Mouse (Mus musculus): ENCODE data around the gene Sass6.
"Not testable (repeated sequence)": the region's sequence is repeated elsewhere in the genome, so short reads cannot be mapped to it uniquely, and the experiment has no call there.

Gene Sass6

DNA sequence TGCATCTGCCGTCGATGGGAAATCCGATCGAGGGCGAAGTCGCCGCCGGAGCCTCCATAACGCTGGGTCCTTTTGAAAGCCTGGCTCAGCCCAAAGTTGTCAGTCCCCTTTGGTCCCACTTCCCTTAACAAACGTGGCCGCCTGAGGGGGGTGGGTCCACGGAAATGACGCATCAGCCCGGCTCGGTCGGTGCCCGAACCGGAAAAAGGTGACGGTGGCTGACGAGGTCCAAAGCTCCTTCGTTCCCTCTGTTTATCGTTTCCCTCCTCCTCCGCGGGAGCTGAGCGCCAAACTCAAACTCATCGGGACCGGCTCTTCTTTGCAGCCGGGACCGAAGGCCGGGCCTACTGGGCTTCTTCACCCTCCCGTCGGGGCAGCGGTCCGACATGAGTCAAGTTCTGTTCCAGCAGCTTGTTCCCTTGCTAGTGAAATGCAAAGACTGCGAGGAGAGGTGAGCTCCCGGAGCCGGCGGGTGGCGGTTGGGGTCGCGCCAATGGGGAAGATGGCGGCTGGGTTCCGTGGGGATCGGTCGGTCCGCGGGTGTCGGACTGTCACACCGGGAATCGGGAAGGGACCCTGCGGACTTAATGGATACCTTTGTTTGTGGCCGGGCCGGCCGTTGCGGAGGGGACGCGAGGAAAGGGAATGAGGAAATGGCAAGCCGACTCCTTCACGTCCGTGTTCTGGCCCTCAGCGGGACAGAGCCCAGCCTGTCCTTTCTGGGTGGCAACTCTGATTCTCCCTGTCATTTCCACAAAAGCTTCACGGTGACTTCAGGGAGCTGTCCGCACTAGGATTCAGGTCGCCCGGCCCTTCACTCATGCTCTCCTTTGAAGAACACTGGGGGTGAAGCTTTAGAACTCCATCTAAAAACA, at the start of gene Sass6:
Sass6 (plus strand) TSS at position 255 of the 875 bp plus-strand sequence.
- H3K36me3 ChIP-seq (ENCODE audit: insufficient read depth, low read length), result peaks cover 26% of the 10 kb centered on the region
- H3K4me3 ChIP-seq (replicated peaks; ENCODE audit: low read length), result peak within 1 kb of the TSS; percentile 97
- no peaks in the 10 kb centered on the region for H3K27me3 ChIP-seq (ENCODE audit: insufficient read depth, low read length)
- no peaks in the 10 kb centered on the region for H3K9me3 ChIP-seq (ENCODE audit: low read length)
- no peak for TF ChIP-seq NANOG (IDR thresholded peaks at IDR 0.05; ENCODE audit: borderline replicate concordance, low read length)
- TF ChIP-seq POU5F1 (IDR thresholded peaks at IDR 0.05; ENCODE audit: borderline replicate concordance, low read length), result no peak
- no peak for TF ChIP-seq CTCF (conservative IDR thresholded peaks at IDR 0.05; ENCODE audit: low read length)
- H3K4me1 ChIP-seq (replicated peaks; ENCODE audit: low read depth, low read length), result peaks cover 51% of the 10 kb centered on the region

DNA sequence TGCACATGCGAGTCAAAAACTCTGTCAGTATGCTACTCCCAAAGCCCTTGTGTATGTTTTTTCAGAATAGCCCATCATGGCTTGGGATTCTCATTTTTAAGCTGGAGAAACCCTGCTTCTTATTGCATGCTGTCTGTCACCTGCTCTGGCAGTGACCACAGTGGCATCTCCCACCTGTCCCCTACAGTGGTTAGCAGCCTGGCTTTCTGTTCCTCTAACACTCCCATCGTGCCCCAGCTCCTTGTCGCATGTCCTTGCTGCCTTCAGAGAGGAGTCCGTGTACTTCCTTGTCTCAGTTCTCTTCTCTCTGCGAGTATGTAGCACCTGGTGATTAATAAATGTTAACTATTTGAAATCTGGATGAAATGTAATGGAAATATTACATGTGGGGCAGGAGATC, 47.4 kb upstream of the Sass6 start:
- no peak for TF ChIP-seq POU5F1 (IDR thresholded peaks at IDR 0.05; ENCODE audit: borderline replicate concordance, low read length)
- TF ChIP-seq CTCF (conservative IDR thresholded peaks at IDR 0.05; ENCODE audit: low read length), result no peak
- no peak for TF ChIP-seq NANOG (IDR thresholded peaks at IDR 0.05; ENCODE audit: borderline replicate concordance, low read length)
- Histone ChIP-seq H3K9me3 (ENCODE audit: low read length) (peaks cover 21% of the 10 kb centered on the region), H3K27me3 (ENCODE audit: insufficient read depth, low read length) (no peaks in the 10 kb centered on the region), H3K4me1 (replicated peaks; ENCODE audit: low read depth, low read length) (peaks cover 2% of the 10 kb centered on the region; the same call in 1 of the 2 replicates), H3K36me3 (ENCODE audit: insufficient read depth, low read length) (peaks cover 81% of the 10 kb centered on the region), H3K4me3 (replicated peaks; ENCODE audit: low read length) (no peak overlapping the region)

- peaks cover 48% of the 10 kb centered on the region for H3K36me3 ChIP-seq (ENCODE audit: insufficient read depth, low read length)
- H3K4me1 ChIP-seq (replicated peaks; ENCODE audit: low read depth, low read length), result no peaks in the 10 kb centered on the region
- H3K27me3 ChIP-seq (ENCODE audit: insufficient read depth, low read length), result no peaks in the 10 kb centered on the region
- no peak for TF ChIP-seq CTCF (conservative IDR thresholded peaks at IDR 0.05; ENCODE audit: low read length)
- no peak for TF ChIP-seq POU5F1 (IDR thresholded peaks at IDR 0.05; ENCODE audit: borderline replicate concordance, low read length)
- no peak for TF ChIP-seq NANOG (IDR thresholded peaks at IDR 0.05; ENCODE audit: borderline replicate concordance, low read length)
- H3K9me3 ChIP-seq (ENCODE audit: low read length), result peaks cover 26% of the 10 kb centered on the region
- no peak overlapping the region for H3K4me3 ChIP-seq (replicated peaks; ENCODE audit: low read length)
These were observed 43.4 kb upstream of the Sass6 start for GRCm38 (mm10) chr3:116551362-116551761.

GRCm38 (mm10) chr3:116561315-116561714, 33.5 kb upstream of the Sass6 start:
- H3K27me3 ChIP-seq (ENCODE audit: insufficient read depth, low read length); H3K4me3 ChIP-seq (replicated peaks; ENCODE audit: low read length); H3K4me1 ChIP-seq (replicated peaks; ENCODE audit: low read depth, low read length); H3K36me3 ChIP-seq (ENCODE audit: insufficient read depth, low read length): not testable (repeated sequence)
- peaks cover 11% of the 10 kb centered on the region for H3K9me3 ChIP-seq (ENCODE audit: low read length)

DNA sequence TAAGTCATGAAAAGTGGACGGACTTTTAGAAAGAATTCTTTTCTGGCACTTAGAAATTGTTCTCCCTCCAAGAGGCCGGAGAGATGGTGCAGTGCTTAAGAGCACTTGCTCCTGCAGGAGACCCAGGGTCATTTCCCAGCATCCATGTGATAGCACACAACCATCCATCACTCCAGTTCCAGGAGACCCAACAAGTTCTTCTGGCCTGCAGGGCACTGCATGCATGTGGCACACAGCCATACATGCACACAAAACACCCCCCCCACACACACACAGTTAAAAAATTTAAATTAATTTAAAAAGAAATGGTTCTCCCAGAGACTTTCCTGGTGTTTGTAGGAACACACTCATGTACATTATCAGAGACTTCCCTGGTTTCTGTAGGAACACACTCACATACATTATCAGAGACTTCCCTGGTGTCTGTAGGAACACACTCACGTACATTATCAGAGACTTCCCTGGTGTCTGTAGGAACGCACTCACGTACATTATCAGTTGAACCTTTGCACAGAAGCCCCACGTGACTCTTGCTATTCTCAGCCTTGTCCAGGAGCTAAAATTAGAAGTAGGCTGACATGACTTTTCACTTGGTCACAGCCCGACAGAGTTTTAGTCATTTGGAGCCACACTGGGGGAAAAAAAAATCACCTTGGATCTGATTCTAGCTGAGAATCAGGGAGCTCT, 32.2 kb upstream of the Sass6 start, which contains the start of gene Lrrc39:
Lrrc39 (plus strand) TSS at position 566 of the 687 bp plus-strand sequence.
- TF ChIP-seq NANOG (IDR thresholded peaks at IDR 0.05; ENCODE audit: borderline replicate concordance, low read length) (no peak), CTCF (conservative IDR thresholded peaks at IDR 0.05; ENCODE audit: low read length) (no peak), POU5F1 (IDR thresholded peaks at IDR 0.05; ENCODE audit: borderline replicate concordance, low read length) (no peak)
- H3K4me3 ChIP-seq (replicated peaks; ENCODE audit: low read length), result no peak within 1 kb of the TSS
- no peaks in the 10 kb centered on the region for H3K27me3 ChIP-seq (ENCODE audit: insufficient read depth, low read length)
- no peaks in the 10 kb centered on the region for H3K36me3 ChIP-seq (ENCODE audit: insufficient read depth, low read length)
- H3K4me1 ChIP-seq (replicated peaks; ENCODE audit: low read depth, low read length), result no peaks in the 10 kb centered on the region
- H3K9me3 ChIP-seq (ENCODE audit: low read length), result peaks cover 17% of the 10 kb centered on the region

GRCm38 (mm10) chr3:116563095-116563492, 31.7 kb upstream of the Sass6 start:
- Histone ChIP-seq H3K27me3 (ENCODE audit: insufficient read depth, low read length) (no peaks in the 10 kb centered on the region), H3K9me3 (ENCODE audit: low read length) (peaks cover 17% of the 10 kb centered on the region), H3K4me3 (replicated peaks; ENCODE audit: low read length) (no peak overlapping the region), H3K4me1 (replicated peaks; ENCODE audit: low read depth, low read length) (no peaks in the 10 kb centered on the region), H3K36me3 (ENCODE audit: insufficient read depth, low read length) (no peaks in the 10 kb centered on the region)
- TF ChIP-seq NANOG (IDR thresholded peaks at IDR 0.05; ENCODE audit: borderline replicate concordance, low read length) (no peak), POU5F1 (IDR thresholded peaks at IDR 0.05; ENCODE audit: borderline replicate concordance, low read length) (no peak), CTCF (conservative IDR thresholded peaks at IDR 0.05; ENCODE audit: low read length) (no peak)

GRCm38 (mm10) chr3:116570628-116571027, 24.2 kb upstream of the Sass6 start:
- H3K36me3 ChIP-seq (ENCODE audit: insufficient read depth, low read length), result no peaks in the 10 kb centered on the region
- H3K4me1 ChIP-seq (replicated peaks; ENCODE audit: low read depth, low read length), result no peaks in the 10 kb centered on the region
- TF ChIP-seq POU5F1 (IDR thresholded peaks at IDR 0.05; ENCODE audit: borderline replicate concordance, low read length) (no peak), NANOG (IDR thresholded peaks at IDR 0.05; ENCODE audit: borderline replicate concordance, low read length) (no peak), CTCF (conservative IDR thresholded peaks at IDR 0.05; ENCODE audit: low read length) (no peak)
- H3K27me3 ChIP-seq (ENCODE audit: insufficient read depth, low read length), result no peaks in the 10 kb centered on the region
- H3K9me3 ChIP-seq (ENCODE audit: low read length), result peaks cover 11% of the 10 kb centered on the region
- H3K4me3 ChIP-seq (replicated peaks; ENCODE audit: low read length), result no peak overlapping the region

GRCm38 (mm10) chr3:116577286-116577685, 17.5 kb upstream of the Sass6 start:
- Histone ChIP-seq H3K27me3 (ENCODE audit: insufficient read depth, low read length) (no peaks in the 10 kb centered on the region), H3K4me3 (replicated peaks; ENCODE audit: low read length) (no peak overlapping the region), H3K4me1 (replicated peaks; ENCODE audit: low read depth, low read length) (peaks cover 17% of the 10 kb centered on the region), H3K9me3 (ENCODE audit: low read length) (no peaks in the 10 kb centered on the region), H3K36me3 (ENCODE audit: insufficient read depth, low read length) (peaks cover 24% of the 10 kb centered on the region)
- TF ChIP-seq CTCF (conservative IDR thresholded peaks at IDR 0.05; ENCODE audit: low read length) (peak; percentile 23; the same call in 1 of the 2 replicates), NANOG (IDR thresholded peaks at IDR 0.05; ENCODE audit: borderline replicate concordance, low read length) (peak; percentile 49; the same call in 1 of the 2 replicates), POU5F1 (IDR thresholded peaks at IDR 0.05; ENCODE audit: borderline replicate concordance, low read length) (no peak)
